Mouse (Mus musculus): ENCODE measurements around the gene F12. TPM values are rescaled to one million over a fixed set of nuclear protein-coding genes. Genes with fewer than 3 reads are reported as not detected.

F12 gene
- polyA plus RNA-seq, 1 experiment from 2014 or later: not detected

GRCm38 (mm10) chr13:55462965-55463364 is 36.4 kb upstream of the F12 start:
- no peaks in the 10 kb centered on the region for H3K27me3 ChIP-seq (ENCODE audit: control insufficient read depth, insufficient read depth, low read length)
- peaks cover 5% of the 10 kb centered on the region; the same call in 1 of the 2 replicates for H3K4me1 ChIP-seq (ENCODE audit: control insufficient read depth, insufficient read depth, low read length)
- 39% methylated on average over 2 of the region's 2 CpGs for WGBS
- H3K9ac ChIP-seq (replicated peaks; ENCODE audit: low read length): no peak overlapping the region
- H3K27ac ChIP-seq (replicated peaks; ENCODE audit: low read depth, low read length): no peak overlapping the region
- no peaks in the 10 kb centered on the region for H3K9me3 ChIP-seq (replicated peaks; ENCODE audit: control insufficient read depth, low read length)
- no peak for ATAC-seq (replicated peaks; ENCODE audit: insufficient number of reproducible peaks, low FRiP score, low TSS enrichment, low read depth)
- H3K4me2 ChIP-seq (ENCODE audit: low read depth, low read length): no peak overlapping the region
- H3K4me3 ChIP-seq (ENCODE audit: low read depth, low read length): no peak overlapping the region
- peaks cover 10% of the 10 kb centered on the region for H3K36me3 ChIP-seq (replicated peaks; ENCODE audit: control insufficient read depth, insufficient read depth, low read depth, low read length)
- no peak for DNase-seq (ENCODE audit: low spot score)

DNA sequence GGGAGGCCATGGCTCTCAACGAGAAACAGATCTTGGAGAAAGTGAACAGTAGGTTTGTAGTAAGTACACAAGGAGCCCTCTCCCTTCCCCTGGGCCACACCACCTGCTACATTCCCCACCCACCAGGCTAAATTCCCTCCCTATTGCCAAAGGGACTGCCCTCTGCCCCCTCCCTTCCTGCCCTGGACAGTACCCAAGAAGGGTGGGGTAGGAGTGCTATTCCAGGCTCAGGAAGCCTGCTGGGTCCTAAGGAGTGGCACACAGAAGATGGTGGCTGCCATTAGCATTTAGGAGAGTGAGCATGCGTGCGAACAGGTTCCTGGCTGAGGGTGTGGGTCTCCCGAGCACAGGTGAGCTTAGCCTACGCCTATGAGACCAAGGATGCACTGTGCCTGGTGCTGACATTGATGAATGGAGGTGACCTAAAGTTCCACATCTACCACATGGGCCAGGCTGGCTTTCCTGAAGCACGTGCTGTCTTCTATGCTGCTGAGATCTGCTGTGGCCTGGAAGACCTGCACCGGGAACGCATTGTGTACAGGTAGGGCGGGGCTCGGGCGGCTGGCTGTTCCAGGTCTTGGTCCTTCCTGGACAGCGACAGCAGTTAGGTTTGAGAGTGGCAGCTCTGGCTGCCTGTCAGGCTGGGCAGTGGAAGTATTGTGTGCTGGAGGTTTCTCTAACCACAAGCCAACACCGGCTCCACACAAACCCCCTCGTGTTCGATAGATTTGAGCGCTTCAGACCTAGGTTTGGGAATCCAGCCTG is 25.4 kb upstream of the F12 start:
- no peak overlapping the region for H3K9ac ChIP-seq (replicated peaks; ENCODE audit: low read length)
- peaks cover 16% of the 10 kb centered on the region for H3K36me3 ChIP-seq (replicated peaks; ENCODE audit: control insufficient read depth, insufficient read depth, low read depth, low read length)
- 95% methylated on average over 16 of the region's 16 CpGs for WGBS
- DNase-seq (ENCODE audit: low spot score) (no peak), ATAC-seq (replicated peaks; ENCODE audit: insufficient number of reproducible peaks, low FRiP score, low TSS enrichment, low read depth) (no peak)
- H3K4me2 ChIP-seq (ENCODE audit: low read depth, low read length): no peak overlapping the region
- no peak overlapping the region for H3K4me3 ChIP-seq (ENCODE audit: low read depth, low read length)
- no peak overlapping the region for H3K27ac ChIP-seq (replicated peaks; ENCODE audit: low read depth, low read length)
- H3K9me3 ChIP-seq (replicated peaks; ENCODE audit: control insufficient read depth, low read length): no peaks in the 10 kb centered on the region
- H3K27me3 ChIP-seq (ENCODE audit: control insufficient read depth, insufficient read depth, low read length): no peaks in the 10 kb centered on the region
- H3K4me1 ChIP-seq (ENCODE audit: control insufficient read depth, insufficient read depth, low read length): peaks cover 1% of the 10 kb centered on the region; the same call in 1 of the 2 replicates

- H3K4me2 ChIP-seq (ENCODE audit: low read depth, low read length): no peak overlapping the region
- H3K27ac ChIP-seq (replicated peaks; ENCODE audit: low read depth, low read length): no peak overlapping the region
- H3K27me3 ChIP-seq (ENCODE audit: control insufficient read depth, insufficient read depth, low read length): no peaks in the 10 kb centered on the region
- no peak overlapping the region for H3K9ac ChIP-seq (replicated peaks; ENCODE audit: low read length)
- DNase-seq (ENCODE audit: low spot score): no peak
- H3K4me1 ChIP-seq (ENCODE audit: control insufficient read depth, insufficient read depth, low read length): peaks cover 8% of the 10 kb centered on the region
- WGBS: 88% methylated on average over 10 of the region's 10 CpGs
- peaks cover 15% of the 10 kb centered on the region for H3K36me3 ChIP-seq (replicated peaks; ENCODE audit: control insufficient read depth, insufficient read depth, low read depth, low read length)
- no peak for ATAC-seq (replicated peaks; ENCODE audit: insufficient number of reproducible peaks, low FRiP score, low TSS enrichment, low read depth)
- no peaks in the 10 kb centered on the region for H3K9me3 ChIP-seq (replicated peaks; ENCODE audit: control insufficient read depth, low read length)
- H3K4me3 ChIP-seq (ENCODE audit: low read depth, low read length): no peak overlapping the region
Observed at GRCm38 (mm10) chr13:55451296-55451695, 24.7 kb upstream of the F12 start.

- no peaks in the 10 kb centered on the region for H3K9me3 ChIP-seq (replicated peaks; ENCODE audit: control insufficient read depth, low read length)
- WGBS: 92% methylated on average over 11 of the region's 11 CpGs
- peaks cover 10% of the 10 kb centered on the region for H3K4me1 ChIP-seq (ENCODE audit: control insufficient read depth, insufficient read depth, low read length)
- no peak overlapping the region for H3K9ac ChIP-seq (replicated peaks; ENCODE audit: low read length)
- H3K27me3 ChIP-seq (ENCODE audit: control insufficient read depth, insufficient read depth, low read length): no peaks in the 10 kb centered on the region
- no peak overlapping the region for H3K4me3 ChIP-seq (ENCODE audit: low read depth, low read length)
- H3K4me2 ChIP-seq (ENCODE audit: low read depth, low read length): no peak overlapping the region
- H3K36me3 ChIP-seq (replicated peaks; ENCODE audit: control insufficient read depth, insufficient read depth, low read depth, low read length): peaks cover 14% of the 10 kb centered on the region
- ATAC-seq (replicated peaks; ENCODE audit: insufficient number of reproducible peaks, low FRiP score, low TSS enrichment, low read depth) (no peak), DNase-seq (ENCODE audit: low spot score) (no peak)
- no peak overlapping the region for H3K27ac ChIP-seq (replicated peaks; ENCODE audit: low read depth, low read length)
Observed at GRCm38 (mm10) chr13:55450511-55450980, 24.0 kb upstream of the F12 start.

- ATAC-seq (replicated peaks; ENCODE audit: insufficient number of reproducible peaks, low FRiP score, low TSS enrichment, low read depth) (no peak), DNase-seq (ENCODE audit: low spot score) (no peak)
- H3K4me2 ChIP-seq (ENCODE audit: low read depth, low read length): no peak overlapping the region
- WGBS: 88% methylated on average over 16 of the region's 17 CpGs
- H3K4me3 ChIP-seq (ENCODE audit: low read depth, low read length): no peak overlapping the region
- H3K4me1 ChIP-seq (ENCODE audit: control insufficient read depth, insufficient read depth, low read length): peaks cover 10% of the 10 kb centered on the region
- peaks cover 14% of the 10 kb centered on the region for H3K36me3 ChIP-seq (replicated peaks; ENCODE audit: control insufficient read depth, insufficient read depth, low read depth, low read length)
- no peak overlapping the region for H3K9ac ChIP-seq (replicated peaks; ENCODE audit: low read length)
- H3K9me3 ChIP-seq (replicated peaks; ENCODE audit: control insufficient read depth, low read length): no peaks in the 10 kb centered on the region
- no peaks in the 10 kb centered on the region for H3K27me3 ChIP-seq (ENCODE audit: control insufficient read depth, insufficient read depth, low read length)
- H3K27ac ChIP-seq (replicated peaks; ENCODE audit: low read depth, low read length): no peak overlapping the region
Observed at GRCm38 (mm10) chr13:55449679-55450441, 23.3 kb upstream of the F12 start.

DNA sequence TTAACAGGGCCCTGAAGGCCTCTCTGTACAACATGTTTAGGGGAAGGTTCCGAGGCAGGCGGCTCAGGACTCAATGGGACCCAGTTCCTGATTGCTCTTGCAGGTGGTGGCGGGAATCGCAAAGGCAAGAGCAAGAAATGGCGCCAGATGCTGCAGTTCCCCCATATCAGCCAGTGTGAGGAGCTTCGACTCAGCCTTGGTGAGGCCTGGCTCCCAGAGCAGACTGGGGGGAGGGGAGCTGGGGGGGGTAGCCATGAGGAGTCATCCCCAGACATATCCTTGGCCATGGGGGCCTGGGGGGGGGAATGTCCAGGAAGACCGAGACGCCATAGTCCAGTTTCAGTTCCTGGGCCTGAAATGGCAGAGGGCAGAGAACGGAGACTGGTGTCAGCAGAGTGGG is 22.6 kb upstream of the F12 start:
- WGBS: 96% methylated on average over 9 of the region's 9 CpGs
- no peak overlapping the region for H3K9ac ChIP-seq (replicated peaks; ENCODE audit: low read length)
- peaks cover 10% of the 10 kb centered on the region for H3K4me1 ChIP-seq (ENCODE audit: control insufficient read depth, insufficient read depth, low read length)
- no peak for DNase-seq (ENCODE audit: low spot score)
- no peak overlapping the region for H3K27ac ChIP-seq (replicated peaks; ENCODE audit: low read depth, low read length)
- no peak overlapping the region for H3K4me3 ChIP-seq (ENCODE audit: low read depth, low read length)
- H3K9me3 ChIP-seq (replicated peaks; ENCODE audit: control insufficient read depth, low read length): no peaks in the 10 kb centered on the region
- no peak overlapping the region for H3K4me2 ChIP-seq (ENCODE audit: low read depth, low read length)
- no peak for ATAC-seq (replicated peaks; ENCODE audit: insufficient number of reproducible peaks, low FRiP score, low TSS enrichment, low read depth)
- H3K27me3 ChIP-seq (ENCODE audit: control insufficient read depth, insufficient read depth, low read length): no peaks in the 10 kb centered on the region
- peaks cover 13% of the 10 kb centered on the region for H3K36me3 ChIP-seq (replicated peaks; ENCODE audit: control insufficient read depth, insufficient read depth, low read depth, low read length)

GRCm38 (mm10) chr13:55448131-55448530 is 21.5 kb upstream of the F12 start:
- H3K9ac ChIP-seq (replicated peaks; ENCODE audit: low read length): no peak overlapping the region
- 90% methylated on average over 5 of the region's 5 CpGs for WGBS
- no peak for ATAC-seq (replicated peaks; ENCODE audit: insufficient number of reproducible peaks, low FRiP score, low TSS enrichment, low read depth)

DNA sequence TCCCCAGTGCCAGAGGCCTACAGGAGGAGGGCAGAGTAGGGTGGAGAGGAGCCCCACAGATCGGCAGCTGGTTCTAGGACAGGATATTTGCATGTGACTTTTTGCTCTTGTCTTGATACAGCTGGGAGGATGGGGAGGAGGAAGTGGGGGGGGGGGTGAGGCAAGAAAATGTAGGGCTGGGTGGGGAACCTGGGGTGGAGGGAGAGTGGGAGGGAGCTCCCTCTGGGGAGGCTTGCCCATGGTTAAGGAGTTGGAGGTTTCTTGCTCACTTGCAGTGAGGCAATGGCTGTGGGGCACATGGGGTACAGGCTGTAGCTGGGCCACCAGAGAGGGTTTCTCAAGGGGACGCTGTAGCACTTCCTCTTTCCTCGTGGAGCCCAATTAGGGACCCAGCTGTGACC is 20.9 kb upstream of the F12 start:
- 0 out of 2 replicates have a peak overlapping the region, but pooled peaks have one; percentile 28 for H3K9ac ChIP-seq (replicated peaks; ENCODE audit: low read length)
- H3K4me1 ChIP-seq (ENCODE audit: control insufficient read depth, insufficient read depth, low read length): peaks cover 10% of the 10 kb centered on the region
- DNase-seq (ENCODE audit: low spot score) (no peak), ATAC-seq (replicated peaks; ENCODE audit: insufficient number of reproducible peaks, low FRiP score, low TSS enrichment, low read depth) (no peak)
- WGBS: 57% methylated on average over 3 of the region's 3 CpGs
- no peak overlapping the region for H3K4me3 ChIP-seq (ENCODE audit: low read depth, low read length)
- H3K4me2 ChIP-seq (ENCODE audit: low read depth, low read length): peak overlapping the region; percentile 7; the same call in 1 of the 2 replicates
- no peak overlapping the region for H3K27ac ChIP-seq (replicated peaks; ENCODE audit: low read depth, low read length)
- no peaks in the 10 kb centered on the region for H3K9me3 ChIP-seq (replicated peaks; ENCODE audit: control insufficient read depth, low read length)
- H3K27me3 ChIP-seq (ENCODE audit: control insufficient read depth, insufficient read depth, low read length): no peaks in the 10 kb centered on the region
- peaks cover 9% of the 10 kb centered on the region for H3K36me3 ChIP-seq (replicated peaks; ENCODE audit: control insufficient read depth, insufficient read depth, low read depth, low read length)

More at GRCm38 (mm10) chr13:55448131-55448530, 21.5 kb upstream of the F12 start:
- Histone ChIP-seq H3K9me3 (replicated peaks; ENCODE audit: control insufficient read depth, low read length) (no peaks in the 10 kb centered on the region), H3K27me3 (ENCODE audit: control insufficient read depth, insufficient read depth, low read length) (no peaks in the 10 kb centered on the region), H3K4me3 (ENCODE audit: low read depth, low read length) (no peak overlapping the region), H3K27ac (replicated peaks; ENCODE audit: low read depth, low read length) (no peak overlapping the region), H3K4me2 (ENCODE audit: low read depth, low read length) (no peak overlapping the region), H3K36me3 (replicated peaks; ENCODE audit: control insufficient read depth, insufficient read depth, low read depth, low read length) (peaks cover 9% of the 10 kb centered on the region), H3K4me1 (ENCODE audit: control insufficient read depth, insufficient read depth, low read length) (peaks cover 10% of the 10 kb centered on the region)
- DNase-seq (ENCODE audit: low spot score): no peak

Measured in embryonic facial prominence, embryonic 11.5 days (tissue).